8 mouse cellular contexts compared by ENCODE assay signal in genomic region chrX:136172118-136172551, GRCm38 (mm10). TPM values are rescaled to one million over a fixed set of nuclear protein-coding genes. Genes with fewer than 3 reads are reported as not detected.
DNase-seq lines count a peak whose midpoint lies in the region; ATAC-seq lines count a peak whose summit lies in the region.

Gene Tceal8, minus strand, starts transcription at chrX:136172342.

- peak within 1 kb of the TSS; percentile 63 for H3K4me3 ChIP-seq in intestine, embryonic 14.5 days (ENCODE audit: low read depth, low read length)

- H3K4me1 ChIP-seq in intestine, embryonic 14.5 days (replicated peaks; ENCODE audit: control insufficient read depth, insufficient read depth, low read length), result no peaks in the 10 kb centered on the region

- H3K9ac ChIP-seq in intestine, embryonic 14.5 days (ENCODE audit: low read length), result peak within 1 kb of the TSS; percentile 73

- no peaks in the 10 kb centered on the region for H3K27me3 ChIP-seq in intestine, embryonic 14.5 days (replicated peaks; ENCODE audit: control insufficient read depth, insufficient read depth, low read length)

- H3K9me3 ChIP-seq in intestine, embryonic 14.5 days (ENCODE audit: control insufficient read depth, low read length), result no peaks in the 10 kb centered on the region

- DNase-seq in adrenal gland, postnatal 10 days, result peak; percentile 80
- DNase-seq in embryo, embryonic 11.5 days (ENCODE audit: low read depth, low spot score), result peak; percentile 76
- peak; percentile 70 for DNase-seq in gastrocnemius, postnatal 25 days
- peak; percentile 60 for DNase-seq in intestine, embryonic 14.5 days (ENCODE audit: low spot score)
- DNase-seq in left cerebral cortex, postnatal 10 days (ENCODE audit: extremely low spot score in 1 of 2, low spot score in 2 of 2), result peak; percentile 78 to 88
- peak; percentile 72 for DNase-seq in right cerebral cortex, postnatal 25 days
- peak; percentile 87 for DNase-seq in yolk sac, embryonic 10.5 days (ENCODE audit: low spot score)

- H3K36me3 ChIP-seq in intestine, embryonic 14.5 days (ENCODE audit: control insufficient read depth, insufficient read depth, low read length), result no peaks in the 10 kb centered on the region

- WGBS in intestine, embryonic 14.5 days, result 12% methylated on average over 10 of the region's 10 CpGs

- H3K27ac ChIP-seq in intestine, embryonic 14.5 days (ENCODE audit: low read depth), result peak within 1 kb of the TSS; percentile 91

- intact Hi-C loops in left cerebral cortex, postnatal 10 days (cut with DNase I), result no loop called here

- H3K4me2 ChIP-seq in intestine, embryonic 14.5 days (ENCODE audit: low read length), result peak within 1 kb of the TSS; percentile 55

- peak; percentile 96 for ATAC-seq in intestine, embryonic 14.5 days (replicated peaks; ENCODE audit: low FRiP score, low TSS enrichment, low read depth)
- ATAC-seq in megakaryocyte progenitor cell, adult 5-6 weeks (replicated peaks; ENCODE audit: poor library complexity), result peak; percentile 98

RNA-seq across cellular contexts. Expression of gene Tceal8, which starts in this region (rescaled TPM):
- total RNA-seq in adrenal gland, postnatal 10 days (2021), result 10 to 100 TPM; 43.3 to 53.2 TPM
- 10 to 100 TPM; 13.9 to 18.7 TPM for total RNA-seq in gastrocnemius, postnatal 25 days (2021)
- polyA plus RNA-seq in intestine, embryonic 14.5 days (2014; fragmentation: Nextera tagmentation; extraction: Ambion mirVana), result 199 and 214 TPM in 2 replicates
- total RNA-seq in left cerebral cortex, postnatal 10 days (2021), result 10 to 100 TPM; 36.7 to 51.6 TPM
- total RNA-seq in megakaryocyte progenitor cell, adult 5-6 weeks (2015), result 64.8 and 74.3 TPM in 2 replicates
- total RNA-seq in megakaryocyte progenitor cell, adult 5-6 weeks (2017), result 109 and 113 TPM in 2 replicates

Comparison
In these comparisons a context has a peak if more than half of its experiments do, and no peak if none do; other contexts are left out.
1. Peak in every context shown above with its lines: DNase-seq, ATAC-seq, H3K4me3 ChIP-seq and H3K27ac ChIP-seq.